Mouse (Mus musculus) kidney, postnatal 36 days (tissue): ENCODE data around the gene Dpf3.
A peak's percentile ranks its signal among the peaks of the same experiment; 100 is the strongest.

Source experiments
- DNase-seq, 2 experiments: peaks; one replicate each; pipeline ENCODE4 v3.0.0; 2021 to 2022; ENCODE audit warnings: mixed read lengths in 2 of 2

The Dpf3 gene

DNA sequence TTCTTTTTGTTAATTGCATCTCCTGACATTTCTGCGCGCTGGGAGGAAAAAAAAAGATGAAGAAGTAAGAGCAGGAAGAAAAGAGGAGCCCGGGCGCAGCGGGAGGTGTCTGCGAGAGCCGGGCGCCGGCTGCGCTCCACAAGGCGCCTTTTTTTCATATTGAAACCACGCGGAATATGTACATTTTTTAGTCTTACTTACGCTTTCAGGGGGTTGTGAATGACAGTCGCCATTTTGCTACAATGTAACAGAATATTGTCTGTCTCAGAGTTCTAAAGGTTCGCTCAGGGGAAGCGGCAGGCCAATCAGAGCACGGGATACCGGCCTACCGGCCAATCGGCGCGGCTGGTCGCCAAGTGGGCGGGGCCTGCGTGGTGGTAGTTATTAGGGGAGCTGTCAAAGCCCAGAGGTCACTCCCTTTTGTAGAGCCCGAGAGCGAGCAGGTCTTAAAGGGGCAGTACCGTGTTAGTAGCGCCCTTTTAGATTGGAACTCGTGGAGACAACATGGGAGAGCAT, at the start of gene Dpf3:
Dpf3 (minus strand) TSS at position 241 of the 516 bp plus-strand sequence.
- peak; percentile 100 for DNase-seq

DNA sequence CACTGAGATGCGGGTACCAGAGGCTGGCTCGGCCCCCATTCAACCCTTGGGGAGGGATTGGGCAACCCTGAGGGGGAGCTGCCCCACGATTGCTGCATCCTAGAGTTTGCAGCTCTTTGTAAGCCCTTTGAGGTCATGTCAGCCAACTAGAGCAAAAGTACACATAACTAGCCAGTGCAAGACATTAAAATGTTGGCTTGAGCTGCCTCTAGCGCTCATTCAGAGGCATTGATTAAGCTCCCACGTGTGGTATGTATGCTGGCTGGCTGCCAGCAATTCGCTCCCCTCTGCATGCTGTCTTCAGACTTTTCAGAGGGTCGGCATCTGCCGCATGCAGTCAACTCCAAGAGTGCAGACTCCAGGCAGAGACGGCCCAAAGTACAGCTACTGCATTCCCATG, 48.5 kb upstream of the Dpf3 start:
- no peak for DNase-seq

DNA sequence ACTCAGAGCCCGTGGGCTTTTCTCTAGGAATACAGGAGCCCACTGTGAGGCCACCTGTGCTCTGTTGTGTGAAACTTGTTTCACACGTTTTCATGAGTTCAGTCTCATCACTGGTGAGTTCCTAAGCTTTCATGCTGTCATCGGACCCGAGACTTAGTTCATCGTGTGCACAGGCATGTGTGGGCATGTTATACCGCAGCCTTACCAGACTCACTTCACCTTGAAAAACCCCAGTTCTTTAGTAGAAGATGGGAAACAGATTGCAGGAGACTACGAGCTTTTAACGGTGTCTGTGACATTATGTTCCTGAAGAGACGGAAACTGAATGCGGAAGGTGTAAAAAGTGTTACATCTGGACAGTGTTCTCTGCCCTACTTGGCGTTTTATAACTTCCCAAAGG, 47.9 kb upstream of the Dpf3 start:
- no peak for DNase-seq

DNA sequence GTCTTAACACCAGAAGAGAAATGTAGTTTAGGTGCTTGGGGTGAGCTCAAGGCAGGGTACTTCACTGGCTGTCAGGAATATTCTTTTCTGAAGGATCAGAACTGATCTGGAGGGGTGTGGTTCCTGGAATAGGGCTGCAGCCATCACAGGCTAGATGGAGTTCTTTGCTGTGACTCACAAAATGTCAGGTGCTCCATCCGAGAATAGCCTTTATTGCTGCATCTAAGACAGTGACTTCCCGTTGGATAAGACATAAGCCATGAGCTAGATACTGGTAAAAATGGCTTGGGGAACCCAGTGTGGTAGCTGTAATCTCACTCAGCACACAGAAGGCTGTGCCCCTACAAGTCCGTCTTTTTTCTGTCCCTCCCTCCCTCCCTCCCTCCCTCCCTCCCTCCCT, 46.7 kb upstream of the Dpf3 start:
- no peak for DNase-seq

DNA sequence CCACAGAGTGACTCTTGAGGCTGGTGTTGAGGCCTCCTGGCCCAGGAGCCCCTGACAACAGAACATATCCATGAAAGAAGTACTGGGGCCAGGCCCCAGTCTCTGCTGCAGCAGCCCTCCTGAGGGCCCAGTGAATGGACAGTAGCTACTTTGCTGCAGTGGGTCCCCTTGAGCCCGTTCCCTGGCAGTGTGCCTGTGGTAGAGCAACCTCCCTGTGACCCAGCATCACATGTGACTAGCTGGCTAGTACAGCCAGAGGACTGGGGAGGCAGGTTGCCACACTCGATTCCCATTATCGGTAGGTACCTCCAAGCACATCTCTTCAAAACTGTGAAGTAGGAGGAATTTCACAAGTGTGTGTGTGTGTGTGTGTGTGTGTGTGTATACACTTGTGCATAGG, 45.5 kb upstream of the Dpf3 start:
- DNase-seq: peak in 1 of 2 experiments; percentile 30

DNA sequence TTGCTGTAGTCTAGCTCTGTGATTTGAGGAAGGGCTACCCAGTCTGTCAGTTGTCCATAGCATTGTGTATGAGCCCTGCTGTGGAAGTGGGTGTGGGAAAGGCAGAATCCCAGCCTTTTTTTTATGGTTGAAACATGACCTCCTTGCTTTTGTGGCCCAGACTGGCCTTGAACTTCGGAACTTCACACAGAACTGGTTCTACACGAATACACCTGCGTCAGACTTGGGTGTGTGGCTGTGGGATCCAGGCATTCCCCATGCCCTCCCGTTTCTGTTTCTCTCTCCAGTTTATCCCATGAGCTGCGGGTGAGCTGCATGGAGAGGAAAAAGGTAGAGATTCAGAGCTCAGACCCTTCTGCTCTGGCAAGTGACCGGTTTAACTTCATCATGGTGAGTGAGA, 44.5 kb upstream of the Dpf3 start:
- DNase-seq: no peak

DNA sequence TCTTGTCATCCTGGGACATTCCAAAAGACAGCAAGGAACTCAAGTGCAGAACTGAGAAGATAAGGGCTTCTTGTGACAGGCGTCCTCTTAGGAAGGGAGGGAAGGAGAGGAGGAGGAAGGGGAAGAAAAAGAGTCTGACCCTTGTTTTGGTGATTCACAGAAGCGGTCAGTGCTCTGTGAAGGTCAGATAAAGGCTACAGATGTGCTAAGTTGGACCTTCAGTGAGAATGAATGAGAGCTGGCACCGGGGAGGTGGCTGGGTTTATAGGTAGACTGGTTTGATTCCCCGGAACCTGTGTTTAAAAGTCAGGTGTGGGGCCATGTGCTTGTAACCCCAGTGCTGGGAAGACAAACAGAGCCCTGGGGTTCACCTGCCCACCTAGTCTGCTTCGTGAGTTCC, 41.1 kb upstream of the Dpf3 start:
- no peak for DNase-seq

DNA sequence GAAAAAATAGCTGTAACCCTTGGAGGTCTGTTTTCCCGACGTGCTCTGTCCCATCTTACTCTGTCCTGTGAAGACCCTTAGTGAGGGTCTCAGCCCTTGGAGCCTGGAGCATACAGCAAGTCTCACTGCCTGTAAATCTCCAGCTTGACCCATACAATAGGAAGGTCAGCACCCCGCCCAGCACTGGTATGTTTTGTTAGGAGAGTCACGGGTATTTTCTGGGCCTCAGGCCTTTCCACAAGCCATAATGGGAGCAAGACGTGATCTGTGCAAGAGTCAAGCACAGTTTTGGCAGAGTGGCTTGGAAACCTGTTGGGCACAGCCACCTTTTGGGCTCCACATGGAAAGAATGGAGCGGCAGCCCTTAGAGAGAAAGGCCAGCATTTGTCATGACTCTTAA, 40.3 kb upstream of the Dpf3 start:
- no peak for DNase-seq

DNA sequence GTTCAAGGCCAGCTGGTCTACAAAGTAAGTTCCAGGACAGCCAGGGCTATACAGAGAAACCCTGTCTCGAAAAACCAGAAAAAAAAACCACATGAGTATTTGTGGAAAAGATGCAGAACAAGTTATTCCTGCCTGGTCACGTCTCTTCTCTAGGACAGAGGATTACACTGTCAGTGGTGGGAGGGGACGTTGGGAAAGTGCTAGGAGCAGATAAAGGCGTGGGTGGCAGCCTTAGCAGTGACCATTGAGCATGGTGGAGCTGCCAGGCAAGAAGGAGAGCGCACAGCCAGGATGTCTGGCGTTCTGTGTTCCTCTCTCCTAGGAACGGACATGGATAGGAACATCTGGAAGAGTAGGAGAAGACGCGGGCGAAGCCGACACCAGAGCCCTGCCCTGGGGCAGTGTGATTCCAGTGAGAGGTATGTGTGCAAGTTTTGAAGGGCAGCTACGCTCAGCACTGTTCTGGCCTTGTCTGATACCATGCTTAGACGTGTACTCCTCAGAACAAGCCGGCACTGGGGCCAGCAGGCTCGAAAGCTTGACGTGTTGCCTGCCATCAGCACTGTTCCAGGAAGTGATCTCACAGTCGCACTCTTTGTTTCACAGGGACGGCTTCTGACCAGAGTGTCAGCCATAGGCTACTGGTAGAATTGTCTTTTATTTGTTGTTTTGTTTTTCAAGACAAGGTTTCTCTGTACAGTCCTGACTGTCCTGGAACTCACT, 38.5 kb upstream of the Dpf3 start:
- DNase-seq: no peak

DNA sequence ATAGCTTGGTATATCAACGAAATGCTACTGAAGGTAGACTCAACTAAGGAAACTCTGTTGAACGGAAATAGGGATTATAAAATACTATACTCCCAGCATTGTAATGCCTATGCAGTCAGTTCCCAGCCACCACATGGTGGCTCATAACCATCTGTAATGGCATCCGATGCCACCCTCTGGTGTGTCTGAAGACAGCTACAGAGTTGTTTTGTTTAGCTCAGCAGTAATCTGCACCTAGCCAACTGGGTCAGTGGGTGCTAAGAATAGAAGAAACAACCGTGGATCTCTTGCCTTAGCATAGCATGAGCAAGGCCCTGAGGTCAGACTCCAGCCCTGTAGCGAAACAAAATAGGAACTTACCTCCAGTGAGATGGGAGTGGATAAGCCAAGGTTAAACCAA, 36.8 kb upstream of the Dpf3 start:
- DNase-seq: no peak

DNA sequence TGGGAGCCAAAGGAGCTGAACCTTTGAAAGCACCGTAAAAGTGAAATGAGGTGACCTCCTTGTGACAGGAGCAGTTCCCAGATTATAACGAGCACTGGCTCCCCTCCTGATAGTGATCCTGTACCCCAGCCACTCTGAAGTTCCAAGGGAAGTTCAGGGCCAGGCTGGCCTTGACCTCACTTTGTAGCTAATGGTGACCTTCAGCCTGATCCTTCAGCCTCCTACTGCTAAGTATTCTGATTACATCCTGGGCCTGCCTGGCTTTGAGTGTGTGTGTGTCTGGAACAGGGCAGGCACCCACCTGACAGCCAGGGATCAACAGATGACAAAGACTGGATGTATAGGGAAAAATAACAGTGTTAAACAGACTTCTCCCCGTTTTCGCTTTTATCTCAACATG, 36.4 kb upstream of the Dpf3 start:
- no peak for DNase-seq

DNA sequence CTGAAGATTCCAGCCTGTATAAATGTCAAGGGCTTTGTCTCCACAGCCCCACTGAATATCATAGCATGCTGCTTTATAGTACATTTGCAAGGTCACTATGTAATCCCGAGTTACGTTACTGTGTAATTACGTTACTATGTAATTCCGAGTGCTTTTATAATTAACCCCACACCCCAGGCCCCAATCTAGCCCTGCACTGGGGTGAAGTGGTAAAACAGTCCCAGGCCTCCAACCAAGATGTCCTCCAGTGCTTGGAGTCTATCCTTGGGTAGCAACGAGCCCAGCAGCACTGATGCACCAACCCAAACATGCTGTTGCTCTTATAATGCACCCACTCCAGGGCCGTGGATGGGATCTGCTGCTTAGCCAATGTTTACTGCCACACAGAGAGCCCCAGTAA, 35.5 kb upstream of the Dpf3 start:
- no peak for DNase-seq

DNA sequence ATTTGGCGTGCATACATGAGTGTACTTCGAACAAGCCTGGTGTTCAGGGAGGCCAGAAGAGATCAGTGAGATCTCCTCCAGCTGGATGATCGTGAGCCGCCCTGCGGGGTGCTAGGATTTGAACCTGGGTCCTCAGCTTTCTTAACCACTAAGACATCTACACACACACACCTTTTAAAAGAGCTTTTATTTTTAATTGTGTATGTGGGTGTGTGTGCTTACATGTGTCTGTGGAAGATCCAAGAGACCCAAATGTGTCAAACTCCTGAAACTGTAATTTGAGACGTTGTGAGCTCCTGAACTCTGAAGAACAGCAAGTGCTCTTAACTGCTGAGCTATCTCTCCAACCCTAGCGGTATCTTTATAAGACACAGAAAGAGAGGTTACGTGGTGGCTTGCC, 33.6 kb upstream of the Dpf3 start:
- no peak for DNase-seq

DNA sequence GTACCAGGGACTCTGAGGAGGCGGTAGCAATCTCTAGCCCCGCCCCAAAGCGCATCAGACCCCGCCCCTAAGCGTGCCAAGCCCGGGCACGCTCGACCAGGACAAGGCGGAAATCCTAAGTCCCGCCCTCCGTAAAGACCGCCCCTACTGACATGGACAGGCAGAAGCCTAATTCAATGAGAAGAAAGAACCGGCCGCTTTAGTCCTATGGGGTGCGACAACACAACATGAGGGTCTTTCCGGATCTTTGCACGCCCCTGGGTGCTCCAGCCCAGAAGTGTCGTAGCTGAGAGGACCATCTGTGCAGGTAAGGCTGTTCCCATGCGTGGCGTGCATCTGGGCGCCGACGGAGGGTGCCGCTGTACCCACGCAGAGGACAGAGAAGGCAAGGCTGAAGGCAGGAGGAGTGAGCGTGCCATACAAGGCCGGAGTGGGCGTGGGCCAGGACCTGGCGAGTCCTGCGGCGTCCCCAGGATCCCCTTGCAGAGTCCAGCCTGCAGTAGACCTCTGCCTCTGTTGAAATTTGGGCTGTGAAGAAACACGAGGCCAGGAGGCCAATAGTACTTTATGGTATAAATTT, 32.9 kb upstream of the Dpf3 start, which contains the start of gene Dcaf4:
Dcaf4 (plus strand) TSS at position 156 of the 580 bp plus-strand sequence.
- DNase-seq: peak; percentile 98 to 99

DNA sequence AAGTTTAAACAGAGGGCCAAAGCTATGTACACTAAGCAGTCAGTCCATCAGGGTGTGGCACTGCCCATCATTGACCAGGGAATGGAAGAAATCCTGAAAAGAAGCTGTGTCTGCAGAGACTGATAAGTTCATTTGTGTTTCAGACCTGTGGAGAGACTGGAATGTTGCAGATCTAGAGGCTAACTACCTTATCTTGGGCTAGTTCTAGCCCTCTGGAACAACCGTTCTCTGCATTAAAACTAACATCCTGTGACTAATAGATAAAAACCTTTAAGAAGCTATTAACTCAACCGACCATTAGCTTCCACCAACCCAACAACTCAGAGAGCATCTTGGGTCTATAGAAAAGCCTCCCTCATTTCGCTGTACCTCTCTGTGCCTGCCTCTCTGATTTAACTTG, 30.1 kb upstream of the Dpf3 start:
- no peak for DNase-seq

DNA sequence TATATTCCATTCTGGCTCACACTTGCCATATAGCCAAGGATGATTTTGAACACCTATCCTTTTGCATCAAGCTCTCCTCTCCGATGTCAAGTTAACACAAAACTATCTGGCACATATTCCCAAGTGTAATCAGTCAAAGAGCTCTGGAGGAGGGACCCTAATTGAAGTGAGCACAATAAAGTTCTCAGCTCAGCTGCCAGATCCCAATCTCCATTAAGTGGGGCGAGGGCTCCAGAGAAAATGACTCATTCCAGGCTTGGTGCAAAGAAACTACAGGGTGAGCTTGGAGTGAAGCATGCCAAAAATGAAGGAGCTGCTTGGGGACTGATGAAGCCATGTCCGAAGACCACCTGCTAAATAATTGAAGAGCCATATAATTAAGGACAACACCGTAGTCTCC, 26.7 kb upstream of the Dpf3 start:
- no peak for DNase-seq

DNA sequence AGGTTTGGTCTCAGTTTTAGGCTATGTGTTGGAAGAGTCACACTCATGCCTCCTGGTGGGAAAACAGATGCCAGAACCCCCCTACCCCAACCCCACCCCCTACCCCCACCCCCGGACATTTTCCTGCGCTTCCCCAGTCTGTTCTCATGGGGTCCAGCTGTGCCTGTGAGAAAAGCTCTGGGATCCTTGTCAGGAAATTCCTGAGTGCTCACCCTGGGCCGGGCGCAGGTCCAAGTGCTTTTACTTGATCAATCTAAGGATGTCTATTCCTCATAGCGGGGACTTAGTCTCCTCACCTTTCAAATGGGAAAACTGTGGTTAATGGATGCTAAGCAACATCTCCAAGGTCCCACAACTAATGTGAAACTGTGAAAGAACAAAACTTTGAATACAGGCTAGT, 25.7 kb upstream of the Dpf3 start:
- peak; percentile 34 to 71 for DNase-seq

DNA sequence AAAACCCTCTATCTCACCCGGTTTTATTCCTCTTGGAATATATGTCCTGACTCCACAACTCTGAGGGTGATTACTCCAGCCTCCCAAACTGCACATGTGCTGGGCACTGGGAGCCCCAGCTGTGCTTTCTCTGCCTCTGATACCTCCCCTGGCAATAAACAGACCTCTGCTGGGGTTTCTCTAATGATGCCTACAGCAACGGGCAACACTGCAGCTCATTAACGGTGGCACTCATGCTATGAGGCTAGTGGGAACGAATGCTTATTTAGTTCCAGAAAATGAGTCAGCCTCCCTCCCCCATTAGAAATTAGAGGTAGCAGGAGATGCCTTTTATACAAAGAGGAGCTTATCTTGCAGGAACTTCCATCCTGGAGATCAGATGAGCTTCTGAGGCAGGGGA, 25.3 kb upstream of the Dpf3 start:
- no peak for DNase-seq

DNA sequence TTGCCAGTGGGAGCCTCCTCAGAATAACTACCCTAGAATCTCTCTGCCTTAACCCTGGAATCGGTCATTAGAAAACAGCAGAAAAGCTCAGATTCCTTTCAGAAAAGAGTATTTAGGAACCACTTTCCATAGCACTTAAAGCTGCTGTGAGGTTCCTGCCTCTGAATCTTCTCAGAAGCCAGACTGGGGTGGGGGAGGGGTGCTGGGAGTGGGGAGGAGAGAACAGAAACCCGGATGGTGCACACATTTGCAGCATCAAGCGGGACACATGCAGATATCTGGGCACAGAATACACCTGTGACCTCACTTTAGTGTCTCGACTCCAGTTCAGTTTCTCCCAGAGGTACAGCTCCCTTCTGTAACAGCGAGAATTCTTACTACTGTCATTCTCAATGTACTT, 23.1 kb upstream of the Dpf3 start:
- DNase-seq: no peak

DNA sequence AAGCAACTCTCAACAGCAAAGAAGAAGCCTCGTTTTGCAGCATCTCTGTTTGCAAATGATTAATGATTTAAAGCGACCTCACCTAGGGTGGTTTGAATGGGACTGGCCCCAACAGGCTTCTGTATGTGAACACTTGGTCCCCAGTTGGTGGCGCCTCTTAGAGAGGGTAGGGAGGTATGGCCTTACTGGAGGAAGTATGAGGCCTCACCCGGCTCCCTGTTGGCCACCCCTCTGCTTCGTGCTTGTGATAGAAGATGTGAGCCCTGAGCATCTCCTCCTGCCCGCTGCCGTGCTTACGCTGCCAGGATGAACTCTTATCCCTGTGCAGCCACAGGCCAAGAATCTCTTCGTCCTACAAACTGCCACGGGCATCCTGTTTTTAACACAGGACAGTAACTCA, 19.0 kb upstream of the Dpf3 start:
- no peak for DNase-seq

DNA sequence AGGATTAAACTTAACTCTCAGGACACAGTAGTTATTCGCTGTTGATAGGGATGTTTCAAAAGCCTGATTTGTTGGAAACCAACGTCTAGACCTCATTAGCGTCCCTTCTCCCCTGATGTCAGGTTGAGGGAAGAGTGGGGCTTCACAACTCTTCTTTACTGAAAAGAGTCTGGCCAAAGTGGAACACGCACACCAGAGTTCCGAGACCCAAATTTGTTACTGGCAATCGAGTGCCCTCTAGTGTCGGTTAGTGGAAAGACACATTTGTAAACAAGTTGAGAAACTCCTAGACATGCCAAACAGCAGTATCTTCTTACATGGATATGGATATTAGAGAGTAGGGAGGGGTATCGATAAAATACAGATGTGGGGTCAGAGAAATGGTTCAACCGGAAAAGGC, 14.7 kb upstream of the Dpf3 start:
- peak; percentile 67 to 69 for DNase-seq

DNA sequence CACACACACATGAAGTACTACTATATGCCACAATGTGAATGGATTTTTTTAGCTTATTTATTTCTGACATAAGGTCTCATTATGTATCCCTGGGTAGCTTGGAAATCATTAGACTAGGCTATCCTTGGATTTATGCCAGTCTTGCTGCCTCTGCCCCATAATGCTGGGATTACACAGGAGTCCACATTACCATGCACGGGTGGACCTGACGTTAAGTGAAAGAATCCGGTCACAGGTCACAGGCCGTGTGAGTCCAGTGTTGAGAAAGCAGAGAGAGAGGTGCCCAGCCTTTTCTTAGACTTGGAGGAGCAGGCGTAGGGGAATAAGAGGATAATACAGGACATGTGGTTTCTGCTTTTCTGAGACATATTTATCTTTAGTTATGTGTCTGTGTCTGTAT, 11.7 kb upstream of the Dpf3 start:
- peak; percentile 40 to 60 for DNase-seq

DNA sequence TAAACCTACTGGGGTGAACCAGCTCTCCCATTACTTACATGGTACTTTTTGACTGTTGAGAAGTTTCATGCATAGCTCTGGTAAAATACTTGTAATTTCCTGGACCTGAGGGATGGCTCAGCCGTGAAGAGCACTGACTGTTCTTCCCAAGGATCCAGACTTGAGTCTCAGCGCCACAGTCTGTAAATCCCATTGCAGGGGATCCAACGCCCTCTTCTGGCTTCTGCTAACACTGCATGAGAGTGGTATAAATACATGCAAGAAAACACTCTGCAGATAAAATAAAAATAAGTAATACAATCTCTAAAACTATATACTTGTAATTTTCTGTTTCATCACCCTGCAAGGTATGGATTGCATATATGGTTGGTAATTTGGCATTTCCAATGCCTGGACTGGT, 10.4 kb upstream of the Dpf3 start:
- DNase-seq: no peak

DNA sequence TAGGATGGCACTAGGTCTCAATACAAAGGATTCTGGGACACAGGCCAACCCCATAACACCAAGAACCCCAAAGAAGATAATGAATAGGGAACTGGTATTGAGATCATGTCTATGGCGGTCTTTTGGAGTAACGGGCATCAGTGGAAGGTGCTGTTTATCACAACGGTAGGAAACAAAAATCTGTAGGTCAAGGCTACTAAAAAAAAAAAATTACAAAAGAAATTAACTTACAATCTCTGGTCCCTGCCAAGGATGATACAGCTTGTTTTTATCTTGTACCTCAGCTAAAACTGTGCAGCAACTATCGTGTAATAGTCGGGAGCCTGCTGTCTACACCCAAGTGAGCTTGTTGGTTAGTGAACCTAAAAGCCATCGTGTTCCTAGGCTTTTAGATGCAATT, 9.2 kb upstream of the Dpf3 start:
- DNase-seq: no peak

DNA sequence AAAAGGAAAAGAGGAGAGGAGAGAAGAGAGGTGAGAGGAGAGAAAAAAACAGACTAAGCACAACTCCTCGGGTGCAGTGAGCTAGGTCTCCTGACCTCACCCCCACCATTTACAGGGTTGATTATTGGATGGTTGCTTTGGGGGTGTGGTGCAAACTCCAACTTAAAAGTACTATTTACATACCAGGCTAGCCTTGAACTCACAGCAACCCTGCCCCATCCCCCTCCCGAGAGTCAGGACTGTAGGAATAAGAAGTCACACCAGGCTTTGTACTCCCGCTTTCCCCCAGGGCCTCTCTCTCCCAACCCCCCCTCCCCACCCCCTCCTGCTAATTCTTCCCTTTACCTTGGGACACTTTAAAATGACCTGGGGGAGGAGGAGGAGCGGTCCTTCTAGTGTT, 8.8 kb upstream of the Dpf3 start:
- DNase-seq: no peak
